Mouse (Mus musculus) MEL (cell line): ENCODE data around the gene Scn2b. TPM values are rescaled to one million over a fixed set of nuclear protein-coding genes. Genes with fewer than 3 reads are reported as not detected.

Experiments
- DNase-seq: peaks from one replicate; pipeline ENCODE4 v3.0.0; 2011; ENCODE audit warnings: low read depth, low spot score
- H3K27ac ChIP-seq: 2 replicates; pipeline ENCODE4 v1.5.1; 2012; ENCODE audit warnings: low read depth, mild to moderate bottlenecking, control low read depth, low read length, moderate library complexity; ENCODE audit not compliant: control insufficient read depth
- H3K27me3 ChIP-seq, 2 experiments: fragments of 150-350 bp in 1 of 2; sonication (generic) in 1 of 2; 2 replicates each; pipeline ENCODE4 v1.6.1; 2012; ENCODE audit warnings: low read length in 2 of 2, mild to moderate bottlenecking in 2 of 2, improper control_type of control experiment in 1 of 2, moderate library complexity in 1 of 2; ENCODE audit not compliant: insufficient read depth in 2 of 2, control insufficient read depth in 1 of 2
- H3K36me3 ChIP-seq, 2 experiments: 2 replicates each; pipeline ENCODE4 v1.6.1; 2012 to 2014; ENCODE audit warnings: low read length in 2 of 2, improper control_type of control experiment in 1 of 2, inconsistent platforms in 1 of 2, mild to moderate bottlenecking in 1 of 2; ENCODE audit not compliant: insufficient read depth in 2 of 2, control insufficient read depth in 1 of 2
- H3K4me1 ChIP-seq, 2 experiments: fragments of 150-350 bp in 1 of 2; sonication (generic) in 1 of 2; 2 replicates each; pipeline ENCODE4 v1.6.1; 2012; ENCODE audit warnings: low read length in 2 of 2, improper control_type of control experiment in 1 of 2, mild to moderate bottlenecking in 1 of 2; ENCODE audit not compliant: insufficient read depth in 2 of 2, control insufficient read depth in 1 of 2
- H3K4me3 ChIP-seq, 2 experiments: fragments of 150-350 bp in 1 of 2; sonication (generic) in 1 of 2; 2 replicates each; pipeline ENCODE4 v1.5.1; 2012; ENCODE audit warnings: low read depth in 2 of 2, low read length in 2 of 2, mild to moderate bottlenecking in 2 of 2, moderate library complexity in 2 of 2, control low read depth in 1 of 2, improper control_type of control experiment in 1 of 2; ENCODE audit not compliant: control insufficient read depth in 1 of 2, insufficient read depth in 1 of 2
- H3K79me2 ChIP-seq: 2 replicates; pipeline ENCODE4 v1.6.1; 2012; ENCODE audit warnings: mild to moderate bottlenecking, low read length, moderate library complexity; ENCODE audit not compliant: control insufficient read depth, poor library complexity, insufficient read depth
- H3K9ac ChIP-seq: 2 replicates; pipeline ENCODE4 v1.6.1; 2012; ENCODE audit warnings: low read depth, mild to moderate bottlenecking, control low read depth, low read length, moderate library complexity; ENCODE audit not compliant: control insufficient read depth, poor library complexity, severe bottlenecking
- H3K9me3 ChIP-seq: fragments of 150-350 bp; sonication (generic); replicated peaks from 2 replicates; pipeline ENCODE4 v1.6.1; 2012; ENCODE audit warnings: mild to moderate bottlenecking, low read length, improper control_type of control experiment, moderate library complexity; ENCODE audit not compliant: insufficient read depth
- BHLHE40 ChIP-seq: IDR thresholded peaks from 2 replicates; pipeline ENCODE4 v1.6.1; 2012; ENCODE audit warnings: low read depth, mild to moderate bottlenecking, inconsistent platforms, low read length, improper control_type of control experiment, borderline replicate concordance
- CHD1 ChIP-seq: IDR thresholded peaks from 2 replicates; pipeline ENCODE4 v1.6.1; 2012; ENCODE audit warnings: low read depth, mild to moderate bottlenecking, inconsistent platforms, low read length, improper control_type of control experiment
- CHD2 ChIP-seq: IDR thresholded peaks from 2 replicates; pipeline ENCODE4 v1.6.1; 2011; ENCODE audit warnings: low read length, improper control_type of control experiment
- CTCF ChIP-seq, 3 experiments: IDR thresholded peaks in 2 of 3; conservative IDR thresholded peaks in 1 of 3; 2 replicates each; pipeline ENCODE4 v1.5.1; 2011 to 2012; ENCODE audit warnings: low read length in 3 of 3, low read depth in 2 of 3, mild to moderate bottlenecking in 2 of 3, improper control_type of control experiment in 1 of 3, inconsistent platforms in 1 of 3, mixed read lengths in 1 of 3, moderate library complexity in 1 of 3; ENCODE audit not compliant: control insufficient read depth in 1 of 3, insufficient read depth in 1 of 3, poor library complexity in 1 of 3, severe bottlenecking in 1 of 3
- ELF1 ChIP-seq: IDR thresholded peaks from 2 replicates; pipeline ENCODE4 v1.6.1; 2014; ENCODE audit warnings: low read depth, mild to moderate bottlenecking, inconsistent platforms, low read length, improper control_type of control experiment, moderate library complexity
- ETS1 ChIP-seq: IDR thresholded peaks from 2 replicates; pipeline ENCODE4 v1.6.1; 2012; ENCODE audit warnings: low read depth, mild to moderate bottlenecking, inconsistent platforms, low read length, improper control_type of control experiment, moderate library complexity
- GABPA ChIP-seq: IDR thresholded peaks from 2 replicates; pipeline ENCODE4 v1.6.1; 2012; ENCODE audit warnings: low read depth, mild to moderate bottlenecking, inconsistent platforms, low read length, improper control_type of control experiment, moderate library complexity
- GATA1 ChIP-seq: IDR thresholded peaks from 2 replicates; pipeline ENCODE4 v1.6.1; 2011; ENCODE audit warnings: low read depth, low read length, improper control_type of control experiment
- HCFC1 ChIP-seq: IDR thresholded peaks from 2 replicates; pipeline ENCODE4 v1.6.1; 2012; ENCODE audit warnings: low read depth, mild to moderate bottlenecking, inconsistent platforms, low read length, improper control_type of control experiment, moderate library complexity
- JUND ChIP-seq: IDR thresholded peaks from 2 replicates; pipeline ENCODE4 v1.6.1; 2011; ENCODE audit warnings: low read depth, mild to moderate bottlenecking, improper control_type of control experiment, low read length
- KAT2A ChIP-seq: conservative IDR thresholded peaks from 2 replicates; pipeline ENCODE4 v1.6.1; 2012; ENCODE audit warnings: low read depth, low read length, improper control_type of control experiment, inconsistent platforms
- MAFK ChIP-seq: IDR thresholded peaks from 2 replicates; pipeline ENCODE4 v1.6.1; 2011; ENCODE audit warnings: low read depth, mild to moderate bottlenecking, low read length, improper control_type of control experiment, borderline replicate concordance
- MAZ ChIP-seq: IDR thresholded peaks from 2 replicates; pipeline ENCODE4 v1.6.1; 2012; ENCODE audit warnings: low read depth, mild to moderate bottlenecking, inconsistent platforms, low read length, improper control_type of control experiment
- MEF2A ChIP-seq: IDR thresholded peaks from 2 replicates; pipeline ENCODE4 v1.6.1; 2014; ENCODE audit warnings: low read depth, mild to moderate bottlenecking, inconsistent platforms, low read length, improper control_type of control experiment; ENCODE audit not compliant: poor library complexity, insufficient replicate concordance, severe bottlenecking; ENCODE audit errors: extremely low read depth
- MYC ChIP-seq: IDR thresholded peaks from 2 replicates; pipeline ENCODE4 v1.6.1; 2011; ENCODE audit warnings: low read depth, mild to moderate bottlenecking, low read length, improper control_type of control experiment, moderate library complexity
- NELFE ChIP-seq: IDR thresholded peaks from 2 replicates; pipeline ENCODE4 v1.6.1; 2011; ENCODE audit warnings: low read depth, low read length, improper control_type of control experiment
- NRF1 ChIP-seq: IDR thresholded peaks from 2 replicates; pipeline ENCODE4 v1.6.1; 2014; ENCODE audit warnings: low read depth, mild to moderate bottlenecking, inconsistent platforms, low read length, improper control_type of control experiment, moderate library complexity; ENCODE audit not compliant: poor library complexity, insufficient read depth, severe bottlenecking
- POLR2A ChIP-seq, 2 experiments: IDR thresholded peaks; 2 replicates each; pipeline ENCODE4 v1.6.1; 2011 to 2012; ENCODE audit warnings: low read length in 2 of 2, mild to moderate bottlenecking in 2 of 2, control low read depth in 1 of 2, improper control_type of control experiment in 1 of 2, low read depth in 1 of 2, moderate library complexity in 1 of 2; ENCODE audit not compliant: control insufficient read depth in 1 of 2, insufficient read depth in 1 of 2, poor library complexity in 1 of 2
- SIN3A ChIP-seq: IDR thresholded peaks from 2 replicates; pipeline ENCODE4 v1.6.1; 2012; ENCODE audit warnings: low read length, improper control_type of control experiment, inconsistent platforms
- SMC3 ChIP-seq: IDR thresholded peaks from 2 replicates; pipeline ENCODE4 v1.6.1; 2011; ENCODE audit warnings: low read depth, low read length, improper control_type of control experiment
- TAL1 ChIP-seq: IDR thresholded peaks from 2 replicates; pipeline ENCODE4 v1.6.1; 2012; ENCODE audit warnings: mild to moderate bottlenecking, inconsistent platforms, low read length, moderate library complexity, mixed read lengths
- USF2 ChIP-seq, 2 experiments: IDR thresholded peaks; 2 replicates each; pipeline ENCODE4 v1.6.1; 2011 to 2012; ENCODE audit warnings: improper control_type of control experiment in 2 of 2, low read length in 2 of 2, borderline replicate concordance in 1 of 2, inconsistent platforms in 1 of 2, low read depth in 1 of 2, mild to moderate bottlenecking in 1 of 2; ENCODE audit not compliant: insufficient read depth in 1 of 2
- ZC3H11A ChIP-seq: IDR thresholded peaks from 2 replicates; pipeline ENCODE4 v1.6.1; 2012; ENCODE audit warnings: low read depth, mild to moderate bottlenecking, inconsistent platforms, low read length, improper control_type of control experiment
- polyA plus RNA-seq, 2 experiments: library from polyadenylated mRNA; stranded (reverse) in 1 of 2; unstranded in 1 of 2; fragments of >175 nt in 1 of 2; fragments of >200 nt in 1 of 2; gene quantifications; 2 replicates each; pipeline versions ENCODE4 v1.2.1 to v1.2.4; 2012; ENCODE audit warnings: low replicate concordance in 2 of 2, low read depth in 1 of 2; ENCODE audit not compliant: insufficient read length in 2 of 2, insufficient read depth in 1 of 2, missing spikeins in 1 of 2
- total RNA-seq: library from RNA; depleted of rRNA; stranded (reverse); fragments of 300-350 nt; gene quantifications from 2 replicates; pipeline ENCODE4 v1.2.3, GENCODE M21; 2012

Scn2b gene
- total and polyA plus RNA-seq, 3 experiments, result not detected

GRCm38 (mm10) chr9:45105596-45106374 lies 11.8 kb upstream of the Scn2b start:
- Histone ChIP-seq H3K79me2 (no peaks in the 10 kb centered on the region), H3K27ac (no peak overlapping the region), H3K9me3 (no peaks in the 10 kb centered on the region), H3K9ac (no peak overlapping the region), H3K4me1 (0 out of 4 replicates have a peak, but pooled peaks cover 0 to 4% of the 10 kb centered on the region in 2 experiments), H3K36me3 (0 out of 4 replicates have a peak, but pooled peaks cover 0 to 4% of the 10 kb centered on the region in 2 experiments), H3K4me3 (no peak overlapping the region), H3K27me3 (peaks cover 4 to 7% of the 10 kb centered on the region in 2 experiments)
- TF ChIP-seq BHLHE40 (no peak), ETS1 (no peak), GATA1 (no peak), GABPA (no peak), TAL1 (no peak), SIN3A (no peak), MAFK (no peak), USF2 (IDR thresholded peaks at IDR 0.05; ENCODE audit: borderline replicate concordance in 1 of 2, insufficient read depth in 1 of 2, low read depth in 1 of 2, low read length in 2 of 2) (no peak)
- DNase-seq, result no peak

- Histone ChIP-seq H3K9ac (no peak overlapping the region), H3K27me3 (peaks cover 5 to 12% of the 10 kb centered on the region in 2 experiments), H3K36me3 (no peaks in the 10 kb centered on the region), H3K9me3 (no peaks in the 10 kb centered on the region), H3K79me2 (no peaks in the 10 kb centered on the region), H3K4me1 (no peaks in the 10 kb centered on the region)
- no peak for DNase-seq
- TF ChIP-seq MEF2A (no peak), SIN3A (no peak), ETS1 (no peak), ZC3H11A (no peak), MYC (no peak), POLR2A (IDR thresholded peaks at IDR 0.05; ENCODE audit: control insufficient read depth in 1 of 2, insufficient read depth in 1 of 2, low read depth in 1 of 2, low read length in 2 of 2, poor library complexity in 1 of 2) (no peak)
- TF ChIP-seq, all 39 proteins: peak for 0
- no peak overlapping the region for H3K4me3 ChIP-seq
- no peak overlapping the region for H3K27ac ChIP-seq
These were observed 1.9 kb upstream of the Scn2b start for GRCm38 (mm10) chr9:45115706-45116105.

DNA sequence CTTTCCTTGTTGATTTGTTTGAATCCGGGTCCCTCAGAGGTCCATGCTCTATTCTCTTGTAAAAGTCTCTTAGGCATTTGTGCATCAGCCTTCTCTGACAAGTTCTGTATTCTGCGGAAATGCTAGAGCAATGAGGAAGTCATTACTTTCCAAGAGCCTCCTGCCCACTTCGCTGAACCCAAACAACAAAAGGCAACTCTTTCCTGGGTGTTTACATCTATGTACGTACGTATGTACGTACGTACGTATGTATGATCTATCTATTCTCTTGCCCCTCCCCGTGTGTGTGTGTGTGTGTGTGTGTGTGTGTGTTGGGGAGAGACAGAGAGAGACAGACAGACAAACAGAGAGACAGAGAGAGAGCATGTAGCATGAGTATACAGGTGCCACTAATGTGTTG lies 763 bp upstream of the Scn2b start:
- H3K79me2 ChIP-seq, result no peaks in the 10 kb centered on the region
- no peaks in the 10 kb centered on the region for H3K9me3 ChIP-seq
- no peaks in the 10 kb centered on the region for H3K36me3 ChIP-seq
- no peak overlapping the region for H3K9ac ChIP-seq
- DNase-seq, result no peak
- no peaks in the 10 kb centered on the region for H3K4me1 ChIP-seq
- peaks cover 5 to 12% of the 10 kb centered on the region in 2 experiments for H3K27me3 ChIP-seq
- no peak overlapping the region for H3K4me3 ChIP-seq
- H3K27ac ChIP-seq, result no peak overlapping the region
- TF ChIP-seq CTCF (IDR thresholded peaks at IDR 0.05 in 2 of 3, conservative IDR thresholded peaks at IDR 0.05 in 1 of 3; ENCODE audit: control insufficient read depth in 1 of 3, insufficient read depth in 1 of 3, low read depth in 2 of 3, low read length in 3 of 3, poor library complexity in 1 of 3, severe bottlenecking in 1 of 3) (no peak), SMC3 (no peak), KAT2A (no peak), ELF1 (no peak), MAFK (no peak), SIN3A (no peak), NRF1 (no peak), MYC (no peak), HCFC1 (no peak), CHD1 (no peak), JUND (no peak), MAZ (no peak), GABPA (no peak), NELFE (no peak), BHLHE40 (no peak), CHD2 (no peak), USF2 (IDR thresholded peaks at IDR 0.05; ENCODE audit: borderline replicate concordance in 1 of 2, insufficient read depth in 1 of 2, low read depth in 1 of 2, low read length in 2 of 2) (no peak)
